Comparison of ENCODE assay signal across 8 mouse cellular contexts in genomic region chr2:25371764-25372643, GRCm38 (mm10). TPM values are rescaled to one million over a fixed set of nuclear protein-coding genes. Genes with fewer than 3 reads are reported as not detected.
DNase-seq lines count a peak whose midpoint lies in the region; ATAC-seq and TF ChIP-seq lines count a peak whose summit lies in the region.

TSS of gene Sapcd2 (plus strand) at chr2:25372321.

- TF ChIP-seq EP300 in lung, postnatal 0 days (IDR thresholded peaks at IDR 0.05) = no peak

- H3K9me3 ChIP-seq in hindbrain, embryonic 12.5 days (replicated peaks) = no peaks in the 10 kb centered on the region
- no peaks in the 10 kb centered on the region for H3K9me3 ChIP-seq in lung, postnatal 0 days (ENCODE audit: low read length)

- 0 out of 2 replicates have a peak, but pooled peaks cover 5% of the 10 kb centered on the region for H3K36me3 ChIP-seq in hindbrain, embryonic 12.5 days
- no peaks in the 10 kb centered on the region for H3K36me3 ChIP-seq in lung, postnatal 0 days (ENCODE audit: insufficient read depth, low read length)

- DNase-seq in R1 (ENCODE audit: low read depth, low spot score) = peak; percentile 96
- peak; percentile 91 to 93 for DNase-seq in cerebellum, postnatal 10 days
- peak; percentile 85 to 86 for DNase-seq in frontal cortex, postnatal 10 days (ENCODE audit: low spot score in 2 of 2)
- DNase-seq in layer of hippocampus, postnatal 10 days (ENCODE audit: low spot score in 2 of 2) = peak; percentile 77 to 87
- DNase-seq in lung, postnatal 0 days (ENCODE audit: low spot score) = peak; percentile 93
- peak; percentile 56 for DNase-seq in ovary, postnatal 10 days (ENCODE audit: low spot score)
- peak; percentile 84 for DNase-seq in thymus, postnatal 0 days (ENCODE audit: low spot score)

- H3K4me3 ChIP-seq in hindbrain, embryonic 12.5 days = peak within 1 kb of the TSS; percentile 72
- H3K4me3 ChIP-seq in lung, postnatal 0 days (ENCODE audit: low read depth, low read length) = peak within 1 kb of the TSS; percentile 54

- peak; percentile 94 for ATAC-seq in hindbrain, embryonic 12.5 days (ENCODE audit: low FRiP score)
- ATAC-seq in lung, postnatal 0 days = peak; percentile 97

- peaks cover 29% of the 10 kb centered on the region for H3K4me1 ChIP-seq in hindbrain, embryonic 12.5 days
- peaks cover 19% of the 10 kb centered on the region for H3K4me1 ChIP-seq in lung, postnatal 0 days (ENCODE audit: insufficient read depth, low read depth, low read length)

- H3K27me3 ChIP-seq in hindbrain, embryonic 12.5 days = peaks cover 25% of the 10 kb centered on the region
- H3K27me3 ChIP-seq in lung, postnatal 0 days (replicated peaks; ENCODE audit: insufficient read depth, low read length) = no peaks in the 10 kb centered on the region

- H3K27ac ChIP-seq in hindbrain, embryonic 12.5 days = peak within 1 kb of the TSS; percentile 86
- H3K27ac ChIP-seq in lung, postnatal 0 days (ENCODE audit: low read length) = no peak within 1 kb of the TSS

- peak within 1 kb of the TSS; percentile 70 for H3K9ac ChIP-seq in hindbrain, embryonic 12.5 days
- H3K9ac ChIP-seq in lung, postnatal 0 days (replicated peaks; ENCODE audit: low read depth) = no peak within 1 kb of the TSS; the same call in 1 of the 2 replicates

- TF ChIP-seq CTCF in lung, postnatal 0 days (IDR thresholded peaks at IDR 0.05) = no peak

- peak within 1 kb of the TSS; percentile 92 for H3K4me2 ChIP-seq in hindbrain, embryonic 12.5 days (replicated peaks)
- H3K4me2 ChIP-seq in lung, postnatal 0 days (replicated peaks; ENCODE audit: low read depth, low read length) = peak within 1 kb of the TSS; percentile 100

- under 1% methylated on average over 65 of the region's 65 CpGs for WGBS in hindbrain, embryonic 12.5 days
- 1% methylated on average over 65 of the region's 65 CpGs for WGBS in lung, postnatal 0 days

RNA-seq across cellular contexts. Expression of gene Sapcd2, which starts in this region (rescaled TPM):
- 31.9 and 41.4 TPM in 2 replicates for polyA plus RNA-seq in hindbrain, embryonic 12.5 days (2016; fragmentation: Nextera tagmentation; extraction: Ambion mirVana)
- total RNA-seq in layer of hippocampus, postnatal 10 days (2021) = 10 to 100 TPM; 16.0 to 18.3 TPM
- polyA plus RNA-seq in lung, postnatal 0 days (2015; fragmentation: Nextera tagmentation; extraction: Ambion mirVana) = 2.2 and 2.4 TPM in 2 replicates
- 22.8 and 25.4 TPM in 2 replicates for polyA plus RNA-seq in thymus, postnatal 0 days (2015; fragmentation: Nextera tagmentation; extraction: Ambion mirVana)
